Mouse (Mus musculus): ENCODE results near the gene Grin2b.

DNA sequence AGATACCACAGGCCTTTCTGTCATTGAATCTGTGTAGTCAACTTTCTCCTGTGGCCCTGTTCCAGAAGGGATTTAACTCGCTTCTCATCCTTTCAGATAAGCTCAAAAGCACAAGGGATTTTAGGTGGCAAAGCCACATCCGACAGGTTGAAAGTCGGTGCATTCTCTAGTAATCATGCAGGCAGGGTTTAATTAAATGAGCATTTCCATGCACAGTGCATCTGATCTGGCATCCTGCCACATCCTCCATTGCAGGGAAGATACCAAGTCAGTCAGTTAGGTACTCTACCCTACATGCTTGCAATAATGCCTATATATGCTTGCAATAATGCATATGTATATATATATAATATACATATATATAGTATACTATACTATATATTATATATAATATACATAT, 64.8 kb downstream of the Grin2b start:
- TF ChIP-seq CTCF (IDR thresholded peaks at IDR 0.05; ENCODE audit: insufficient read depth, low read depth, low read length): no peak
- TF ChIP-seq POLR2A (IDR thresholded peaks at IDR 0.05; ENCODE audit: insufficient read depth, low read depth, low read length): no peak

Data from olfactory bulb, adult 2 months (tissue).